Mouse (Mus musculus) MEL (cell line): ENCODE measurements around the gene Inip. TPM values are rescaled to one million over a fixed set of nuclear protein-coding genes. Genes with fewer than 3 reads are reported as not detected.

Experiments
- DNase-seq: peaks from one replicate; pipeline ENCODE4 v3.0.0; 2011; ENCODE audit warnings: low read depth, low spot score
- H3K27ac ChIP-seq: 2 replicates; pipeline ENCODE4 v1.5.1; 2012; ENCODE audit warnings: low read depth, mild to moderate bottlenecking, control low read depth, low read length, moderate library complexity; ENCODE audit not compliant: control insufficient read depth
- H3K27me3 ChIP-seq, 2 experiments: fragments of 150-350 bp in 1 of 2; sonication (generic) in 1 of 2; 2 replicates each; pipeline ENCODE4 v1.6.1; 2012; ENCODE audit warnings: low read length in 2 of 2, mild to moderate bottlenecking in 2 of 2, improper control_type of control experiment in 1 of 2, moderate library complexity in 1 of 2; ENCODE audit not compliant: insufficient read depth in 2 of 2, control insufficient read depth in 1 of 2
- H3K36me3 ChIP-seq, 2 experiments: 2 replicates each; pipeline ENCODE4 v1.6.1; 2012 to 2014; ENCODE audit warnings: low read length in 2 of 2, improper control_type of control experiment in 1 of 2, inconsistent platforms in 1 of 2, mild to moderate bottlenecking in 1 of 2; ENCODE audit not compliant: insufficient read depth in 2 of 2, control insufficient read depth in 1 of 2
- H3K4me1 ChIP-seq, 2 experiments: fragments of 150-350 bp in 1 of 2; sonication (generic) in 1 of 2; 2 replicates each; pipeline ENCODE4 v1.6.1; 2012; ENCODE audit warnings: low read length in 2 of 2, improper control_type of control experiment in 1 of 2, mild to moderate bottlenecking in 1 of 2; ENCODE audit not compliant: insufficient read depth in 2 of 2, control insufficient read depth in 1 of 2
- H3K4me3 ChIP-seq, 2 experiments: fragments of 150-350 bp in 1 of 2; sonication (generic) in 1 of 2; 2 replicates each; pipeline ENCODE4 v1.5.1; 2012; ENCODE audit warnings: low read depth in 2 of 2, low read length in 2 of 2, mild to moderate bottlenecking in 2 of 2, moderate library complexity in 2 of 2, control low read depth in 1 of 2, improper control_type of control experiment in 1 of 2; ENCODE audit not compliant: control insufficient read depth in 1 of 2, insufficient read depth in 1 of 2
- H3K79me2 ChIP-seq: 2 replicates; pipeline ENCODE4 v1.6.1; 2012; ENCODE audit warnings: mild to moderate bottlenecking, low read length, moderate library complexity; ENCODE audit not compliant: control insufficient read depth, poor library complexity, insufficient read depth
- H3K9ac ChIP-seq: 2 replicates; pipeline ENCODE4 v1.6.1; 2012; ENCODE audit warnings: low read depth, mild to moderate bottlenecking, control low read depth, low read length, moderate library complexity; ENCODE audit not compliant: control insufficient read depth, poor library complexity, severe bottlenecking
- H3K9me3 ChIP-seq: fragments of 150-350 bp; sonication (generic); replicated peaks from 2 replicates; pipeline ENCODE4 v1.6.1; 2012; ENCODE audit warnings: mild to moderate bottlenecking, low read length, improper control_type of control experiment, moderate library complexity; ENCODE audit not compliant: insufficient read depth
- CHD2 ChIP-seq: IDR thresholded peaks from 2 replicates; pipeline ENCODE4 v1.6.1; 2011; ENCODE audit warnings: low read length, improper control_type of control experiment
- CTCF ChIP-seq, 3 experiments: IDR thresholded peaks in 2 of 3; conservative IDR thresholded peaks in 1 of 3; 2 replicates each; pipeline ENCODE4 v1.5.1; 2011 to 2012; ENCODE audit warnings: low read length in 3 of 3, low read depth in 2 of 3, mild to moderate bottlenecking in 2 of 3, improper control_type of control experiment in 1 of 3, inconsistent platforms in 1 of 3, mixed read lengths in 1 of 3, moderate library complexity in 1 of 3; ENCODE audit not compliant: control insufficient read depth in 1 of 3, insufficient read depth in 1 of 3, poor library complexity in 1 of 3, severe bottlenecking in 1 of 3
- E2F4 ChIP-seq: IDR thresholded peaks from 2 replicates; pipeline ENCODE4 v1.6.1; 2011; ENCODE audit warnings: low read depth, low read length, improper control_type of control experiment, borderline replicate concordance
- ELF1 ChIP-seq: IDR thresholded peaks from 2 replicates; pipeline ENCODE4 v1.6.1; 2014; ENCODE audit warnings: low read depth, mild to moderate bottlenecking, inconsistent platforms, low read length, improper control_type of control experiment, moderate library complexity
- EP300 ChIP-seq, 2 experiments: IDR thresholded peaks; 2 replicates each; pipeline ENCODE4 v1.6.1; 2011; ENCODE audit warnings: improper control_type of control experiment in 2 of 2, low read length in 2 of 2, low read depth in 1 of 2, mild to moderate bottlenecking in 1 of 2
- GABPA ChIP-seq: IDR thresholded peaks from 2 replicates; pipeline ENCODE4 v1.6.1; 2012; ENCODE audit warnings: low read depth, mild to moderate bottlenecking, inconsistent platforms, low read length, improper control_type of control experiment, moderate library complexity
- GATA1 ChIP-seq: IDR thresholded peaks from 2 replicates; pipeline ENCODE4 v1.6.1; 2011; ENCODE audit warnings: low read depth, low read length, improper control_type of control experiment
- HCFC1 ChIP-seq: IDR thresholded peaks from 2 replicates; pipeline ENCODE4 v1.6.1; 2012; ENCODE audit warnings: low read depth, mild to moderate bottlenecking, inconsistent platforms, low read length, improper control_type of control experiment, moderate library complexity
- MAFK ChIP-seq: IDR thresholded peaks from 2 replicates; pipeline ENCODE4 v1.6.1; 2011; ENCODE audit warnings: low read depth, mild to moderate bottlenecking, low read length, improper control_type of control experiment, borderline replicate concordance
- MAX ChIP-seq: IDR thresholded peaks from 2 replicates; pipeline ENCODE4 v1.6.1; 2011; ENCODE audit warnings: low read length, improper control_type of control experiment
- MEF2A ChIP-seq: IDR thresholded peaks from 2 replicates; pipeline ENCODE4 v1.6.1; 2014; ENCODE audit warnings: low read depth, mild to moderate bottlenecking, inconsistent platforms, low read length, improper control_type of control experiment; ENCODE audit not compliant: poor library complexity, insufficient replicate concordance, severe bottlenecking; ENCODE audit errors: extremely low read depth
- MXI1 ChIP-seq: IDR thresholded peaks from 2 replicates; pipeline ENCODE4 v1.6.1; 2011; ENCODE audit warnings: mild to moderate bottlenecking, low read depth, low read length, improper control_type of control experiment
- MYB ChIP-seq: IDR thresholded peaks from 2 replicates; pipeline ENCODE4 v1.6.1; 2011; ENCODE audit warnings: mild to moderate bottlenecking, low read depth, low read length, improper control_type of control experiment
- MYC ChIP-seq: IDR thresholded peaks from 2 replicates; pipeline ENCODE4 v1.6.1; 2011; ENCODE audit warnings: low read depth, mild to moderate bottlenecking, low read length, improper control_type of control experiment, moderate library complexity
- NRF1 ChIP-seq: IDR thresholded peaks from 2 replicates; pipeline ENCODE4 v1.6.1; 2014; ENCODE audit warnings: low read depth, mild to moderate bottlenecking, inconsistent platforms, low read length, improper control_type of control experiment, moderate library complexity; ENCODE audit not compliant: poor library complexity, insufficient read depth, severe bottlenecking
- POLR2A ChIP-seq, 2 experiments: IDR thresholded peaks; 2 replicates each; pipeline ENCODE4 v1.6.1; 2011 to 2012; ENCODE audit warnings: low read length in 2 of 2, mild to moderate bottlenecking in 2 of 2, control low read depth in 1 of 2, improper control_type of control experiment in 1 of 2, low read depth in 1 of 2, moderate library complexity in 1 of 2; ENCODE audit not compliant: control insufficient read depth in 1 of 2, insufficient read depth in 1 of 2, poor library complexity in 1 of 2
- POLR2AphosphoS5 ChIP-seq: IDR thresholded peaks from 2 replicates; pipeline ENCODE4 v1.6.1; 2012; ENCODE audit warnings: low read depth, borderline replicate concordance, mild to moderate bottlenecking, inconsistent platforms, low read length, moderate library complexity, mixed read lengths
- RAD21 ChIP-seq: IDR thresholded peaks from 2 replicates; pipeline ENCODE4 v1.6.1; 2011; ENCODE audit warnings: mild to moderate bottlenecking, low read depth, low read length, improper control_type of control experiment
- SIN3A ChIP-seq: IDR thresholded peaks from 2 replicates; pipeline ENCODE4 v1.6.1; 2012; ENCODE audit warnings: low read length, improper control_type of control experiment, inconsistent platforms
- TBP ChIP-seq: IDR thresholded peaks from 2 replicates; pipeline ENCODE4 v1.8.0; 2011; ENCODE audit warnings: low read depth, low read length, improper control_type of control experiment
- TCF12 ChIP-seq: IDR thresholded peaks from 2 replicates; pipeline ENCODE4 v1.6.1; 2014; ENCODE audit warnings: low read depth, mild to moderate bottlenecking, inconsistent platforms, low read length, improper control_type of control experiment, moderate library complexity
- USF1 ChIP-seq: IDR thresholded peaks from 2 replicates; pipeline ENCODE4 v1.6.1; 2014; ENCODE audit warnings: low read depth, mild to moderate bottlenecking, inconsistent platforms, low read length, improper control_type of control experiment, moderate library complexity
- USF2 ChIP-seq, 2 experiments: IDR thresholded peaks; 2 replicates each; pipeline ENCODE4 v1.6.1; 2011 to 2012; ENCODE audit warnings: improper control_type of control experiment in 2 of 2, low read length in 2 of 2, borderline replicate concordance in 1 of 2, inconsistent platforms in 1 of 2, low read depth in 1 of 2, mild to moderate bottlenecking in 1 of 2; ENCODE audit not compliant: insufficient read depth in 1 of 2
- ZC3H11A ChIP-seq: IDR thresholded peaks from 2 replicates; pipeline ENCODE4 v1.6.1; 2012; ENCODE audit warnings: low read depth, mild to moderate bottlenecking, inconsistent platforms, low read length, improper control_type of control experiment
- ZKSCAN1 ChIP-seq: IDR thresholded peaks from 2 replicates; pipeline ENCODE4 v1.6.1; 2012; ENCODE audit warnings: low read depth, mild to moderate bottlenecking, inconsistent platforms, low read length, improper control_type of control experiment, moderate library complexity
- ZMIZ1 ChIP-seq: IDR thresholded peaks from 2 replicates; pipeline ENCODE4 v1.6.1; 2012; ENCODE audit warnings: low read depth, mild to moderate bottlenecking, inconsistent platforms, low read length, improper control_type of control experiment, moderate library complexity
- ZNF384 ChIP-seq: IDR thresholded peaks from 2 replicates; pipeline ENCODE4 v1.6.1; 2012; ENCODE audit warnings: low read depth, mild to moderate bottlenecking, inconsistent platforms, low read length, improper control_type of control experiment
- polyA plus RNA-seq, 2 experiments: library from polyadenylated mRNA; stranded (reverse) in 1 of 2; unstranded in 1 of 2; fragments of >175 nt in 1 of 2; fragments of >200 nt in 1 of 2; gene quantifications; 2 replicates each; pipeline versions ENCODE4 v1.2.1 to v1.2.4; 2012; ENCODE audit warnings: low replicate concordance in 2 of 2, low read depth in 1 of 2; ENCODE audit not compliant: insufficient read length in 2 of 2, insufficient read depth in 1 of 2, missing spikeins in 1 of 2
- total RNA-seq: library from RNA; depleted of rRNA; stranded (reverse); fragments of 300-350 nt; gene quantifications from 2 replicates; pipeline ENCODE4 v1.2.3, GENCODE M21; 2012

The Inip gene
- total and polyA plus RNA-seq, 3 experiments = 42.4 to 50.3 TPM; not detected in 1

GRCm38 (mm10) chr4:59757452-59758435 lies 43.6 kb downstream of the Inip start:
- no peak overlapping the region for H3K27ac ChIP-seq
- peaks cover 0 to 15% of the 10 kb centered on the region in 2 experiments; a peak in 2 of 4 replicates for H3K36me3 ChIP-seq
- peaks cover 9 to 17% of the 10 kb centered on the region in 2 experiments for H3K4me1 ChIP-seq
- no peak overlapping the region for H3K9ac ChIP-seq
- H3K79me2 ChIP-seq = no peaks in the 10 kb centered on the region
- no peak for DNase-seq
- no peak for TF ChIP-seq USF1
- no peak for TF ChIP-seq TCF12
- no peak for TF ChIP-seq GATA1
- TF ChIP-seq POLR2AphosphoS5 = no peak
- no peaks in the 10 kb centered on the region for H3K27me3 ChIP-seq
- no peaks in the 10 kb centered on the region for H3K9me3 ChIP-seq
- H3K4me3 ChIP-seq = no peak overlapping the region

- Histone ChIP-seq H3K27ac (peak overlapping the region; percentile 49), H3K79me2 (no peaks in the 10 kb centered on the region), H3K27me3 (no peaks in the 10 kb centered on the region), H3K36me3 (peaks cover 0 to 15% of the 10 kb centered on the region in 2 experiments; a peak in 2 of 4 replicates), H3K9ac (no peak overlapping the region), H3K4me3 (peak overlapping the region in 1 of 2 experiments; percentile 23; a peak in 2 of 4 replicates), H3K4me1 (peaks cover 9 to 17% of the 10 kb centered on the region in 2 experiments), H3K9me3 (no peaks in the 10 kb centered on the region)
- DNase-seq = peak; percentile 91
- TF ChIP-seq POLR2AphosphoS5 = no peak
- peak in 1 of 2 experiments; percentile 85 for TF ChIP-seq EP300 (IDR thresholded peaks at IDR 0.05; ENCODE audit: low read depth in 1 of 2, low read length in 2 of 2)
- peak; percentile 58 for TF ChIP-seq MYB
- TF ChIP-seq POLR2A (IDR thresholded peaks at IDR 0.05; ENCODE audit: control insufficient read depth in 1 of 2, insufficient read depth in 1 of 2, low read depth in 1 of 2, low read length in 2 of 2, poor library complexity in 1 of 2) = no peak
- TF ChIP-seq MEF2A = peak; percentile 44; the same call in 1 of the 2 replicates
- no peak for TF ChIP-seq TBP
- TF ChIP-seq MYC = peak; percentile 60
- peak; percentile 95 for TF ChIP-seq ZNF384
- TF ChIP-seq MAX = no peak
- TF ChIP-seq HCFC1 = peak; percentile 29; the same call in 1 of the 2 replicates
- no peak for TF ChIP-seq GABPA
- TF ChIP-seq NRF1 = no peak
- TF ChIP-seq ZMIZ1 = no peak
- TF ChIP-seq ZKSCAN1 = no peak
- no peak for TF ChIP-seq ELF1
- peak; percentile 82 for TF ChIP-seq MXI1
- TF ChIP-seq SIN3A = peak; percentile 70
- 0 out of 2 replicates have a peak, but pooled peaks have one; percentile 3 for TF ChIP-seq ZC3H11A
- no peak for TF ChIP-seq CHD2
- TF ChIP-seq USF2 (IDR thresholded peaks at IDR 0.05; ENCODE audit: borderline replicate concordance in 1 of 2, insufficient read depth in 1 of 2, low read depth in 1 of 2, low read length in 2 of 2) = no peak
- peak; percentile 24; the same call in 1 of the 2 replicates for TF ChIP-seq MAFK
- TF ChIP-seq RAD21 = no peak; the same call in 1 of the 2 replicates
- no peak for TF ChIP-seq CTCF (IDR thresholded peaks at IDR 0.05 in 2 of 3, conservative IDR thresholded peaks at IDR 0.05 in 1 of 3; ENCODE audit: control insufficient read depth in 1 of 3, insufficient read depth in 1 of 3, low read depth in 2 of 3, low read length in 3 of 3, poor library complexity in 1 of 3, severe bottlenecking in 1 of 3)
- no peak for TF ChIP-seq E2F4
Observed at GRCm38 (mm10) chr4:59756332-59757082, 44.9 kb downstream of the Inip start.
